Mouse (Mus musculus): ENCODE measurements around the gene Clec4g. TPM values are rescaled to one million over a fixed set of nuclear protein-coding genes. Genes with fewer than 3 reads are reported as not detected.
"Not testable (repeated sequence)": the region's sequence is repeated elsewhere in the genome, so short reads cannot be mapped to it uniquely, and the experiment has no call there.

Clec4g gene
- 0.45 TPM in 1 of 2 replicates, not detected in the other for polyA plus RNA-seq (2014; fragmentation: Nextera tagmentation; extraction: Ambion mirVana)

DNA sequence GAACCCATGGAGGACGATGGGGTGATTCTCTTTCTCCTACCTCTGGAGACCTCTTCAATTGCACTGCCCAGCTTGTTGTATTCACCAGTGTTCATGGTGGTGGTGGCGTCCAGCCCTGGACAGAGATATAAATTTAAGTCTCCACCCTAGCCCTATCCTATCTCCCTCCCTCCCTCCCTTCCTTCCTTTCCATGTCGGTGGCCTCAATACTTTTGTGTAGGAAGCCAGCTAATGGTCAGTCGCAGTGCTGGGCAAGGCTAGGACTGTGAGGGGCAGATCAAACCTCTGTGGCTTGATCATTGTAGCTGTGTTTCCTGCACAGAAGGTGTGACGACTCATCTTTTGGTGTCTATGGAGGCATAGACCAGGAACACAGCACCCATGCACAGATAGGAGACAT, at the start of gene Clec4g:
Gene Clec4g (minus strand): TSS at position 101 of the 400 bp plus-strand sequence.
- no peak for ATAC-seq (ENCODE audit: low FRiP score, low TSS enrichment)
- H3K4me2 ChIP-seq (replicated peaks; ENCODE audit: low read depth, low read length) = no peak within 1 kb of the TSS
- no peaks in the 10 kb centered on the region for H3K27me3 ChIP-seq (ENCODE audit: control insufficient read depth, insufficient read depth, low read length)
- H3K9ac ChIP-seq (ENCODE audit: low read depth, low read length) = no peak within 1 kb of the TSS
- 62% methylated on average over 5 of the region's 5 CpGs for WGBS
- no peaks in the 10 kb centered on the region for H3K4me1 ChIP-seq (ENCODE audit: control insufficient read depth, insufficient read depth, low read length)
- H3K36me3 ChIP-seq (ENCODE audit: control insufficient read depth, insufficient read depth, low read length) = no peaks in the 10 kb centered on the region
- H3K4me3 ChIP-seq (ENCODE audit: low read length) = no peak within 1 kb of the TSS
- H3K9me3 ChIP-seq (ENCODE audit: control insufficient read depth, low read length) = no peaks in the 10 kb centered on the region
- no peak within 1 kb of the TSS for H3K27ac ChIP-seq (ENCODE audit: low read depth, low read length)

DNA sequence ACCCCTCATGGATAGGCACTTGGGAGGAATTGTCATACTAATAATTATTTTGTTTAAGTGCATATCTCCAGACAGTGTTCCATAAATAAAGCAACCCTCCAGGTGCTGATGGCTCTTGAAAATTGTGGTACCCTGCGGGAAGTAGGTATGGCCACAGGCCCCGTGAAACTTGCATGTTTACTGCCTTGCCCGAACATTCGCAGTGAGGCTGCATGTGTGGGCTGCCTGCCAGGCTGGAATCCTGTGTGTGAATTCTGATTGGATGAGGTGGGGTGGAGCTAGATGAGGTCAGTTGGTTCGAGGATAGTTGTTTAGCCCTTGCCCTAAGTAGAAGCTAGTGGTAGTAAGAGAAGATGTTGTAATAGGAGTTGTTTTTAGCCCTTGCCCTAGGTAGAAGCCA, 48.2 kb upstream of the Clec4g start:
- H3K36me3 ChIP-seq (ENCODE audit: control insufficient read depth, insufficient read depth, low read length); H3K27ac ChIP-seq (ENCODE audit: low read depth, low read length); ATAC-seq (ENCODE audit: low FRiP score, low TSS enrichment); H3K9me3 ChIP-seq (ENCODE audit: control insufficient read depth, low read length); H3K4me1 ChIP-seq (ENCODE audit: control insufficient read depth, insufficient read depth, low read length); H3K9ac ChIP-seq (ENCODE audit: low read depth, low read length); H3K4me2 ChIP-seq (replicated peaks; ENCODE audit: low read depth, low read length); H3K4me3 ChIP-seq (ENCODE audit: low read length); H3K27me3 ChIP-seq (ENCODE audit: control insufficient read depth, insufficient read depth, low read length): not testable (repeated sequence)
- WGBS = 90% methylated on average over 5 of the region's 5 CpGs

DNA sequence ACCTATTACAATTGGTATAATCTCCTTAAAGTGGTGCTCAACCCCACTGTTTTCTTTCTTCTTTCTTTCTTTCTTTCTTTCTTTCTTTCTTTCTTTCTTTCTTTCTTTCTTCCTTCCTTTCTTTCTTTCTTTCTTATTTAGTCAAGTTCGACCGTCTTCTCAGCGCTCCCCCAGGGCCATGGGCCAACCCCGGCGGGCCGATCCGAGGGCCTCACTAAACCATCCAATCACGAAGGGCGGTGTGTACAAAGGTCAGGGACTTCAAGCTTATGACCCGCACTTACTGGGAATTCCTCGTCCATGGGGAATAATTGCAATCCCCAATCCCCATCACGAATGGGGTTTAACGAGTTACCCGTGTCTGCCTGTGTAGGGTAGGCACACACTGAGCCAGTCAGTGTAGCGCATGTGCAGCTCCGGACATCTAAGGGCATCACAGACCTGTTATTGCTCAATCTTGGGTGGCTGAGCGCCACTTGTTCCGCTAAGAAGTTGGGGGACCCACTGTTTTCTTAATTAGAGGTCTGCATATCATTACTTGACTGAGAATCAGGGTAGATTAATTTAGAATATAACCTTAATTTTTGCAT, 33.9 kb upstream of the Clec4g start:
- H3K27ac ChIP-seq (ENCODE audit: low read depth, low read length) = no peak overlapping the region
- no peaks in the 10 kb centered on the region for H3K27me3 ChIP-seq (ENCODE audit: control insufficient read depth, insufficient read depth, low read length)
- H3K9me3 ChIP-seq (ENCODE audit: control insufficient read depth, low read length) = peaks cover 5% of the 10 kb centered on the region
- no peak overlapping the region for H3K4me2 ChIP-seq (replicated peaks; ENCODE audit: low read depth, low read length)
- H3K4me3 ChIP-seq (ENCODE audit: low read length) = no peak overlapping the region
- no peak overlapping the region for H3K9ac ChIP-seq (ENCODE audit: low read depth, low read length)
- no peaks in the 10 kb centered on the region for H3K4me1 ChIP-seq (ENCODE audit: control insufficient read depth, insufficient read depth, low read length)
- ATAC-seq (ENCODE audit: low FRiP score, low TSS enrichment) = peak; percentile 100
- 67% methylated on average over 18 of the region's 18 CpGs for WGBS
- H3K36me3 ChIP-seq (ENCODE audit: control insufficient read depth, insufficient read depth, low read length) = no peaks in the 10 kb centered on the region

DNA sequence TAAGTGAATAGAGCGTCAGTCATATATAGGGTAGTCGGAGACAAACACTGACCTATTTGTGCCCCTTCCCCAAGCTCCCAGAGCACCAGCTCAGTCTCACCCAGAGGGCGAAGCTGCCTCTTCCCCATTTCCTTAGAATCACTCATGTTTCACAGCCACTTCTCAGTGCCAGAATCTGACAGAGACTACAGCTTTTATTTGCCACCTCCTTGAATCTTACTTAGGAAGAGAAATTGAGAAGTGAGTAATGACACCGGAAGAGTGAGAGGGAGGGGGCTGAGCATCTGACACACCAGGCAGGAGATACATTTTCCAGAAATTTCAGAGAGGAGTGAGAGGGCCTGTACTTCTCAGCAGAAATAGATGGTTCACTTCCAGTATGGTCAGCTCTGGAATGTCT, 28.3 kb upstream of the Clec4g start, which contains the start of gene Cd209a:
Gene Cd209a (minus strand): TSS at position 224 of the 400 bp plus-strand sequence.
- 85% methylated on average over 4 of the region's 4 CpGs for whole genome bisulfite sequencing
- no peak within 1 kb of the TSS for H3K4me2 ChIP-seq (replicated peaks; ENCODE audit: low read depth, low read length)
- H3K36me3 ChIP-seq (ENCODE audit: control insufficient read depth, insufficient read depth, low read length) = no peaks in the 10 kb centered on the region
- H3K4me1 ChIP-seq (ENCODE audit: control insufficient read depth, insufficient read depth, low read length) = no peaks in the 10 kb centered on the region
- H3K27ac ChIP-seq (ENCODE audit: low read depth, low read length) = no peak within 1 kb of the TSS
- no peak within 1 kb of the TSS for H3K9ac ChIP-seq (ENCODE audit: low read depth, low read length)
- H3K9me3 ChIP-seq (ENCODE audit: control insufficient read depth, low read length) = no peaks in the 10 kb centered on the region; the same call in 1 of the 2 replicates
- H3K4me3 ChIP-seq (ENCODE audit: low read length) = no peak within 1 kb of the TSS
- H3K27me3 ChIP-seq (ENCODE audit: control insufficient read depth, insufficient read depth, low read length) = no peaks in the 10 kb centered on the region
- ATAC-seq (ENCODE audit: low FRiP score, low TSS enrichment) = no peak

DNA sequence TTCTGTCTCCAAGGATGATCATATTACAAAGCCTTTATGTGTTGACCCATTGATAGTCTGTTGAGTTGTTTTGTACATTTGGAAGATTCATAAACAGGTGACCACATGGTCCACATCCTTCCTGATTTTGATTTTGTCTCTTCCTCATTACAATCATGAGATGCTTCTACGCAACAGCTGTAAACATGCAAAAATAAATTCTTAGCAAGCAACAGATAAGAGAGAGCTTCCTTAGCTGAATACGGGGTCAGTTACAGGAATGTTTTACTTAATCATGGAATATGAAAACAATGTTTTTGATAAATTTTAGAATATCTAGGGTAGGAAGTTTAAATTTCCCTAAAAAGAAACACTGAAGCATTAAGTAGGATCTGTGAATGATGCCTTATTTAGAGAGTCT, 16.5 kb upstream of the Clec4g start:
- 92% methylated on average over 2 of the region's 2 CpGs for WGBS
- no peaks in the 10 kb centered on the region for H3K27me3 ChIP-seq (ENCODE audit: control insufficient read depth, insufficient read depth, low read length)
- no peaks in the 10 kb centered on the region for H3K9me3 ChIP-seq (ENCODE audit: control insufficient read depth, low read length)
- no peak overlapping the region for H3K9ac ChIP-seq (ENCODE audit: low read depth, low read length)
- no peaks in the 10 kb centered on the region for H3K36me3 ChIP-seq (ENCODE audit: control insufficient read depth, insufficient read depth, low read length)
- no peak for ATAC-seq (ENCODE audit: low FRiP score, low TSS enrichment)
- no peak overlapping the region for H3K4me2 ChIP-seq (replicated peaks; ENCODE audit: low read depth, low read length)
- no peaks in the 10 kb centered on the region for H3K4me1 ChIP-seq (ENCODE audit: control insufficient read depth, insufficient read depth, low read length)
- no peak overlapping the region for H3K4me3 ChIP-seq (ENCODE audit: low read length)
- H3K27ac ChIP-seq (ENCODE audit: low read depth, low read length) = no peak overlapping the region

DNA sequence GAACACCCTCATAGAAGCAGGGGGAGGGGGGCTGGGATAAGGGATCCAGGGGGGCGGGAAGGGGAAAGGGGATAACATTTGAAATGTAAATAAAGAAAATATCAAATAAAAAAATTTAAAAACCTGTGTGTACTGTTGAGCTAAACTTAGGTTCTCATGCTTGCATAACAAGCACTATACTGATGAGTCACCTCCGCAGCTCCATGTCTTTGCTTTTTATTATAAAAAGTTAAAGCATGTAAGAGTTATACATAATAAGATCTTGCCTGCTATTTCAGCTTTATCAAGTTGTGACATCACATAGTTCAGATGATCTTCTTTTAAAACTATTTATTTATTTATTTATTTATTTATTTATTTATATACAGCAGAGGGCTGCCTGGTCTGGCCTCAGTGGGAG, 15.1 kb upstream of the Clec4g start:
- no peaks in the 10 kb centered on the region for H3K27me3 ChIP-seq (ENCODE audit: control insufficient read depth, insufficient read depth, low read length)
- H3K4me1 ChIP-seq (ENCODE audit: control insufficient read depth, insufficient read depth, low read length) = no peaks in the 10 kb centered on the region
- no peak for ATAC-seq (ENCODE audit: low FRiP score, low TSS enrichment)
- no peak overlapping the region for H3K27ac ChIP-seq (ENCODE audit: low read depth, low read length)
- no peaks in the 10 kb centered on the region for H3K36me3 ChIP-seq (ENCODE audit: control insufficient read depth, insufficient read depth, low read length)
- H3K4me2 ChIP-seq (replicated peaks; ENCODE audit: low read depth, low read length) = no peak overlapping the region
- H3K9me3 ChIP-seq (ENCODE audit: control insufficient read depth, low read length) = no peaks in the 10 kb centered on the region
- WGBS = 91% methylated on average over 2 of the region's 2 CpGs
- no peak overlapping the region for H3K4me3 ChIP-seq (ENCODE audit: low read length)
- H3K9ac ChIP-seq (ENCODE audit: low read depth, low read length) = no peak overlapping the region

DNA sequence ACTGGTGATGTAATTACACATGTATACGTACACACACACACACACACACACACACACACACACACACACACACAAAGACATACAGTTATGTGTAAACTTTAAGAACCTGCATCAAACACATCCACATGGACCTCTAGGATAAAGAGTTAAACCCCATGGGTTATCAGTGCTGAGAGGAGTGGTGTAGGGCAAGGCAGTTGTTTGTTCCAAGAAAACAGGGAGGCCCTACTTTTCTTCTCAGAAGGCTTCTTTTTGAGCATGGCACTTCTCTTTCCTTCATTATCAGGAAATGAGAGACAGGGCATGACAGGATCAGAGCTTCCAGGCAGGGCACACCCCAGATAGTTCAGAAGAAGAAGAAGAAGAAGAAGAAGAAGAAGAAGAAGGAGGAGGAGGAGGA, 13.6 kb upstream of the Clec4g start:
- Histone ChIP-seq H3K27me3 (ENCODE audit: control insufficient read depth, insufficient read depth, low read length) (no peaks in the 10 kb centered on the region), H3K4me1 (ENCODE audit: control insufficient read depth, insufficient read depth, low read length) (no peaks in the 10 kb centered on the region), H3K4me3 (ENCODE audit: low read length) (no peak overlapping the region), H3K36me3 (ENCODE audit: control insufficient read depth, insufficient read depth, low read length) (no peaks in the 10 kb centered on the region), H3K9me3 (ENCODE audit: control insufficient read depth, low read length) (no peaks in the 10 kb centered on the region), H3K9ac (ENCODE audit: low read depth, low read length) (no peak overlapping the region), H3K4me2 (replicated peaks; ENCODE audit: low read depth, low read length) (no peak overlapping the region), H3K27ac (ENCODE audit: low read depth, low read length) (no peak overlapping the region)
- no peak for ATAC-seq (ENCODE audit: low FRiP score, low TSS enrichment)
- WGBS = 60% methylated on average over 1 of the region's 1 CpGs

DNA sequence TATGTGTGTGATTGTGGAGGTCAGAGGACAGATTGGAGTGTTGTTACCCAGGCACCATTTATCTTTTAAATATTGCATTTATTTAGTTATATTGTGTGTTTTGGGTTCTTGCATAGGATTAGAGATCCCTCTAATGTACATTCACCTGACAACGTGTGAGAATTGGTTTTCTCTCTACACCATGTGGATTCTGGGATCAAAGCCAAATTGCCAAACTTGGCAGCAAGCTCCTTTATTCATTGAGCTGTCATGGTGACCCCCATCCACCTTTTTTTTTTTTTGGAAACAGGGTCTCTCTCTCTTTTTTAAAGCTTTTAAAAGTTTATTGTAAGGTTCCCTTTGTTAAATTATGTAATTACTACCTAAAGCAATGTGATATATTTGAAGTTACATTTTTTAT, 590 bp upstream of the Clec4g start:
- Histone ChIP-seq H3K4me1 (ENCODE audit: control insufficient read depth, insufficient read depth, low read length) (no peaks in the 10 kb centered on the region), H3K36me3 (ENCODE audit: control insufficient read depth, insufficient read depth, low read length) (no peaks in the 10 kb centered on the region), H3K27ac (ENCODE audit: low read depth, low read length) (no peak overlapping the region), H3K27me3 (ENCODE audit: control insufficient read depth, insufficient read depth, low read length) (no peaks in the 10 kb centered on the region), H3K4me3 (ENCODE audit: low read length) (no peak overlapping the region), H3K9me3 (ENCODE audit: control insufficient read depth, low read length) (no peaks in the 10 kb centered on the region), H3K4me2 (replicated peaks; ENCODE audit: low read depth, low read length) (no peak overlapping the region), H3K9ac (ENCODE audit: low read depth, low read length) (no peak overlapping the region)
- 41% methylated on average over 1 of the region's 1 CpGs for WGBS
- no peak for ATAC-seq (ENCODE audit: low FRiP score, low TSS enrichment)

DNA sequence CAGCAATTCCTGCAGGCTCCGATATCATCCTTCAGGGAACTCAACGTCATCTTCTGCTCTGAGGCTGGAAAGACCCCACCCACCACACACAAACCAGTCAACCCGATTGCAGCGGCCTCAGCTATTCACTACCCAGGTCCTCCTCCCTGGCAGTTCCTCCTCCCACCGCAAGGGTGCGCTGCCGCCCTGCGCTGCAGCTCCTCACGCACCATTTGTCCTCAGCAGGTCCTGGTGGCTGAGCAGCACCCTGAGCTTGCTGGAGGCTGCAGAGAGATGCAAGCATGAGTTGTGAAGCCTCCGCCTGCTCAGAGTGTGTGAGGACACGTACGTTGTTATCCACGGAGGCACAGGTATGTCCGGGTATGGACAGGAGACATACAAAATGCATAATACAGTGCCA, 1.9 kb downstream of the Clec4g start:
- no peak overlapping the region for H3K4me3 ChIP-seq (ENCODE audit: low read length)
- no peaks in the 10 kb centered on the region for H3K4me1 ChIP-seq (ENCODE audit: control insufficient read depth, insufficient read depth, low read length)
- no peaks in the 10 kb centered on the region for H3K27me3 ChIP-seq (ENCODE audit: control insufficient read depth, insufficient read depth, low read length)
- H3K9ac ChIP-seq (ENCODE audit: low read depth, low read length) = no peak overlapping the region
- 18% methylated on average over 14 of the region's 14 CpGs for WGBS
- H3K9me3 ChIP-seq (ENCODE audit: control insufficient read depth, low read length) = no peaks in the 10 kb centered on the region
- no peak overlapping the region for H3K27ac ChIP-seq (ENCODE audit: low read depth, low read length)
- peak; percentile 72 for ATAC-seq (ENCODE audit: low FRiP score, low TSS enrichment)
- no peaks in the 10 kb centered on the region for H3K36me3 ChIP-seq (ENCODE audit: control insufficient read depth, insufficient read depth, low read length)
- no peak overlapping the region for H3K4me2 ChIP-seq (replicated peaks; ENCODE audit: low read depth, low read length)
